Mouse (Mus musculus) urinary bladder, postnatal 14 days (tissue): ENCODE results near the gene Gsk3a.
A peak's percentile ranks its signal among the peaks of the same experiment; 100 is the strongest.
"Not testable (repeated sequence)": the region's sequence is repeated elsewhere in the genome, so short reads cannot be mapped to it uniquely, and the experiment has no call there.

Experiments used
- DNase-seq: peaks from one replicate; pipeline ENCODE4 v3.0.0; 2021; ENCODE audit warnings: low spot score

Gsk3a gene

GRCm38 (mm10) chr7:25273259-25274241 lies 35.9 kb upstream of the Gsk3a start:
- peak; percentile 6 for DNase-seq

DNA sequence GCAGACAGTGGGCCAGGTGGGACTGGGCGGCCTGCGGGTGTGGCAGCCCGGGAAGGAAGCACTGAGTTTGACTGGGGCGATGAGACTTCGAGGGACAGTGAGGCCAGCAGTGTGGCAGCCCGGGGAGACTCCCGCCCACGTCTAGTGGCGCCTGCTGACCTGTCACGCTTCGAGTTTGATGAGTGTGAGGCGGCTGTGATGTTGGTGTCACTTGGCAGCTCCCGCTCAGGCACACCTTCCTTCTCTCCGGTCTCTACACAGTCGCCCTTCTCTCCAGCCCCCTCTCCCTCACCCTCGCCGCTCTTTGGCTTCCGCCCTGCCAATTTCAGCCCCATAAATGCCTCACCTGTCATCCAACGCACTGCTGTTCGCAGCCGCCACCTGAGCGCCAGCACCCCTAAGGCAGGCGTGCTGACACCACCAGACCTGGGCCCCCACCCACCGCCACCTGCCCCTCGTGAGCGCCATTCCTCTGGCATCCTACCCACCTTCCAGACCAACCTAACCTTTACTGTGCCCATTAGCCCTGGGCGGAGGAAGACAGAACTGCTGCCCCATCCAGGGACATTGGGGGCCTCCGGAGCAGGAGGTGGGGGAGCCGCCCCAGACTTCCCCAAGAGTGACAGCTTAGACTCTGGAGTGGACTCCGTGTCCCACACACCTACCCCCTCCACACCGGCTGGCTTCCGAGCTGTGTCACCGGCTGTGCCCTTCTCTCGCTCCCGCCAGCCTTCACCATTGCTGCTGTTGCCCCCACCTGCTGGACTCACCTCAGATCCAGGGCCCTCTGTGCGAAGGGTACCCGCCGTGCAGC lies 35.0 kb upstream of the Gsk3a start:
- DNase-seq = no peak

DNA sequence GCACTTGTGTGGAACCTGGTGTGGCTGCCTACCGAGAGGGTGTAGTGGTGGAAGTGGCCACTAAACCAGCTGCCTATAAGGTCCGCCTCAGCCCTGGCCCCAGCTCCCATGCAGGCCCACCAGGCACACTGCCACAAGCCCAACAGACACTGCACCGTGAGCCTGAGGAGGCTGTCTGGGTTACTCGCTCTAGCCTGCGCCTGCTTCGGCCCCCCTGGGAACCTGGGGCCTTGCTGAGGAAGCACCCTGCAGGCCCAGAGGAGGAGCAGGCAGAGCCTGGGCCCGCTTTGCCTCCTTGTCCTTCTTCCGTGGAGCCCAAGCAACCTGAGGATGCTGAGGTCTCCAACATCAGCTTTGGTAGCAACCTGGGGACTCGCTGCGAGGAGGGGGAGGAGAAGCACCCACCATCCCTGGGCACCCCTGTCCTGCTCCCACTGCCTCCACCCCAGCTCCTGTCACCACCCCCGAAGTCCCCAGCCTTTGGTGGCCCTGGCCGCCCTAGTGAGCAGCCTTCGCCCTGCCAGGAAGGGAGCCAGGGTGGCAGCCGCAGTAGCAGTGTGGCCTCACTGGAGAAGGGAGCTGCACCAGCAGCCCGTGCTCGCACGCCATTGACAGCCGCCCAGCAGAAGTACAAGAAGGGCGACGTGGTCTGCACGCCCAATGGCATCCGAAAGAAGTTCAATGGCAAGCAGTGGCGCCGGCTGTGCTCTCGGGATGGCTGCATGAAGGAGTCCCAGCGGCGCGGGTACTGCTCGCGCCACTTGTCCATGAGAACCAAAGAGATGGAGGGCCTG lies 34.2 kb upstream of the Gsk3a start:
- no peak for DNase-seq

DNA sequence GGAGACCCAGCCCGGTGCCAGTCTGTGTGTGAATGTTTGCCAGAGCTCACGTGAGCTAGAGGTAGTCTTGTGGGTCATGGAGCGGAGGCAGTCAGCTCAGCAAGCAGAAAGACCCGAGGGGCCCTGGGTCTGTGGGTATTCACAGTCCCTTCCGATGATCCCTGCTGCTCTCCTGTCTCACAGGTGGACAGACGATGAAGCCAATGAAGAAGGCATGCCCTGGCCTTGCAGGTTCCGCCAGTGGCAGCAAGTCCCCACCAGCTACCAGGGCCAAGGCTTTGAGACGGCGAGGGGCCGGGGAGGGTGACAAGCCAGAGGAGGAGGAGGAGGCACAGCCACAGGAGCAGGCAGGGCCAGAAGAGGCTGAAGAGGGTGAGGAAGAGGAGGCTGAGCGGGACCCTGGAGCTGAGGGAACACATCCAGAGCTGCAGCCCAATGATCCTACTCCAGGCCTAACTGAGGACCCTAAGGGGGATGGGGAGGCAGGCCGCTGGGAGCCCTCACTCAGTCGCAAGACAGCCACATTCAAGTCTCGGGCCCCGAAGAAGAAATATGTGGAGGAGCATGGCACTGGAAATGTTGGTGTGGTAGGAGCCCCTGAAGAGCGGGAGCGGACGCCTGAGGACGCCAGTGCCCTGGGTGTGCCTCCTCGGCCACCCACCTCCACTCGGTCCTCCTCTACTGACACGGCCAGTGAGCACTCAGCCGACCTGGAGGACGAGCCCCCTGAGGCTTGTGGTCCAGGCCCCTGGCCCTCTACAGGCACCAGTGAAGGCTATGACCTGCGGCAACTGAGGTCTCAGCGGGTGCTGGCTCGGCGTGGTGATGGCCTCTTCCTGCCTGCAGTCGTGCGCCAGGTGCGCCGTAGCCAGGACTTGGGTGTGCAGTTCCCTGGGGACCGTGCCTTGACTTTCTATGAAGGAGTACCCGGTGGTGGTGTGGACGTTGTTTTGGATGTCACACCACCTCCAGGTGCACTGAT lies 33.3 kb upstream of the Gsk3a start:
- peak; percentile 3 for DNase-seq

DNA sequence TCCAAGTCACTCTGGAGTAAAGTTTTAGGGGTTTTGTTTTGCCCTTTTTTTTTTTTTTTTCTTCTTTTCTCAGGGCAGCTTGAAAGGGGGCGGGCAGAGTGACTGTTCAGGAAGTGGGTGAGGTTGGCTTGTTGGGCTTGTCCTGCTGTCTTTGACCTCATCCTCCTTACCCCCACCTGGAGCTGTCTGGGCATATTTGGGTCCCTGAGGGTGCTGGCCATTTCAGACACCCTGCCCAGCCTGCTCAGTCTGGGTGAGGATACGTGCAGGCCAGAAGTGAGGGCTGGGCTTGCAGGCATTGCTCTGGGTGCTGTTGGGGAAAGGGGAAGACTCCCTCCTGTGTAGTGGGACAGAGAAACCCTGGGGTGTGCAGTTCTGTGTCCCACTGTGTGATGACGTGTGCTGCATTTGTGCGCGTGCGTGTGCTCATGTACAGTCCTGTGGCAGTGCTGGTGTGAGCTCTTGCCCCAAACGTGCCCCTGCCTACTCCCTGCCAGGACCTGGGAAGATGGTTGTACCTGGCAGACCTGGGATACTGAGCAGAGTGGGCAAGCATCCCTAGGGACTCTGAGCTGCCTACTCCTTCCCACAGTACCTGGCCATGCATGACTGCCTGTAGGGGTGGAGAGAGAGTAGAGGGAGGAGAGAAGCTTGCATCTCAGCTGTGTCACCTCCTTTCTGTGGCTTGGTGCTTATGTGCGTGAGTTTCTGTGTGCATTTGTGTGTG lies 32.1 kb upstream of the Gsk3a start:
- DNase-seq = peak; percentile 37

DNA sequence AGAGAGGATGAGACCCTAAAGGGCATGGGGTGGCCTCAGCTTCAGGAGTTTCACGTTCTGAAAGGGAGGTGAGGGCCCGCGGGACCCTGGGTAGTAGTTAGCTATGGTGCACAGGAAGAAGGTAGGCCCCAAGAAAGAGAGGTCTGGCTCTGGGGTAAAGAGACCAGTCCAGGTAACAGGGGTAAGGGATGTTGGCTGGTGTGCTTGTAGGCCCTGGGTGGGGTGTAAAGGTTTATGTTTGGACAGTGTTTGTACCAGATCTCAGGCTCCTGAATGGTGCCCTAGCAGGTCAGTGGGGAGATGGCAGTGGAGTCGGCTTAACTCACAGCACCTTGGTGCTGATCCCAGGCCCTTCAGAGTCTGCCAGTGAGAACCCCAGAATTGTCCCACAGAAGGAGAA lies 31.4 kb upstream of the Gsk3a start:
- no peak for DNase-seq

DNA sequence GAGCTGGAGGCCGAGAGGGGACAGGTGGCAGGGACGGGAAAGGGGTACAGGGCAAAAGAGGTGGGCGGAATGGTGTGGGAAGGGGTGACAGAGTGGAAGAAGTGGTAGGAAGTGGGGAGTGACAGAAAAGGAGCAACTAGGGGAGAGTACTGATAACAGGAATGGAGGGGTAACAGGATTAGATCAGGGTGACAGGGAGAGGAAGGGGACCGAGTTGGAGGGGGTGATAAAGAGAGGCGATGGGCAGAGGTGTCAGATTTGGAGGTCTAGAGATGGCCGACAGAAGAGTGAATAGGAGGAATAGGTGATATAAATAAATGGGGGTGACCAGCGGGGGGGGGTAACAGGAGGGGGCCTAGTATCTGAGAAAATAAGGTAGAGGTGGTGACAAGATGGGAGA lies 30.9 kb upstream of the Gsk3a start:
- DNase-seq = no peak

- peak; percentile 99 for DNase-seq
Observed at GRCm38 (mm10) chr7:25267751-25268463, 30.3 kb upstream of the Gsk3a start.

- DNase-seq = peak; percentile 99
Observed at GRCm38 (mm10) chr7:25267301-25267750, 29.7 kb upstream of the Gsk3a start, which contains the start of gene Cic. Gene Cic (plus strand): TSS chr7:25267704.

GRCm38 (mm10) chr7:25266180-25266962 lies 28.7 kb upstream of the Gsk3a start:
- DNase-seq = no peak

DNA sequence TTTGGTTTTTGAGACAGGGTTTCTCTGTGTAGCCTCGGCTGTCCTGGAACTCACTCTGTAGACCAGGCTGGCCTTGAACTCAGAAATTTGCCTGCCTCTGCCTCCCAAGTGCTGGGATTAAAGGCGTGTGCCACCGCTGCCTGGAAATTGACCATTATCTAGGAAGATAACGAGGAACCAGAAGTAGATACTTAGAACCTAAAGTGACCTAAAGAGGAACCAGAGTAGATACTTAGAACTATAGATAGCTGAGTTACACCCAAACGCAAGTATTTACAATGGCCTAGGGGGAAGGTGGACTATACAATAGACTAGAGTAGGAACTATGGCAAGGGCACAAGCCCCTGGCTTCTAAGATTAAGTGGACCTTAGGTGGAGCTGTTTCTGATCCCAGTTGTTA lies 28.1 kb upstream of the Gsk3a start:
- not testable (repeated sequence) for DNase-seq

DNA sequence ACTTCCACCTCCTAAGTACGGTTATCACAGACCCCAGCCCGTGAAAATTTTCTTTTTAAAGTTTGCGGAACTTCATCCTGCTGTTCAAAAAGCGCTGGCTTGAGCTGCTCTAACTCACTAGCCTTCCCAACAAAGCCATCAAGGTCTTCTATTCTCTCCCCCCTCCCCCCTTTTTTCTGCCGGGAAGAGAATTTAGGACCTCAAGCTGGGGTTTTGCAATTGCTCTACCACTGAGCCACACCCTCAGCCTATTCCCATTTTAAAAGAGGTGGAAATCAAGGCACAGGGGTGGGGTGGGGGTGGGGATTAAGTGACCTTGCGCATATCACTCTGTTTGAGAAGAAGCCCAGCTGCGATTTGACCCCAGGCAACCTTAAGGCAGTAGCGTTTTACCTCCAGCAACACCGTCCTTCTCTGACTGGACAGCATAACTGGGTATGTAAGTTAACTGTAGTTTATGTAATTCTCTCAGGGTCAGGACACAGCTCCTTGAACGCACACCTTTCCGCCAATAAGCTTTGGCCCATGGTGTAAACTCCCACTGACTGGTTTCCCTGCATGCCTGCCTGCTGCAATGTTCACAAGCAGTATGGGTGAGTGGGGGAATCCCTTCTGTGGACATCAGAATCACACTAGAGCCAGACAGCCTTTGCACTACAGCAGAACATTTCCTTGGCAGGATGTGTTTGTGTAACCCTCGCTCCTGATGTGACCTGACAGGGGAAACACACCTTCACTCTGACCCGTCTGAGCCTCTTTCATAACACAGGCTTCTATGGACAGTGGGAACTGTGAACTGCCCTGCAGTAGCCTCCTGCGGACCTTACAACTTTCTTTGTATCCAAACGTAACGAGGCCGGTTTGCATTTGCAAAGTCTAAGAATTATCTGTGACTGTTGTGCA lies 26.6 kb upstream of the Gsk3a start:
- DNase-seq = no peak

DNA sequence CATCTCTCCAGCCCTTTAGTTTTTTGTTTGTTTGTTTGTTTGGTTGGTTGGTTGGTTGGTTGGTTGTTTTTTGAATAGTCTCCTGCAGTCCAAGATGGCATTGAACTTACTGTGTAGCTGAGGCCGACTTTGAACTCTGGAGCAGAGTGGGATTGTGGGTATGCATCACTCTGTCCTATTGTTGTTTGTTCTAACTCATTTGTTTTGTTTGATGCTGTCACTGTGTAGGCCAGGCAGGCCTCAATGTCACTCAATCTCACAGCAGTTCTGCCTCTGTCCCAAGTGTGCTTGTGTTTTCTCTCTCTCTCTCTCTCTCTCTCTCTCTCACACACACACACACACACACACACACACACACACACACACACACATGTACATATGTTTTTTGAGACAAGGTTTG lies 24.2 kb upstream of the Gsk3a start:
- no peak for DNase-seq

DNA sequence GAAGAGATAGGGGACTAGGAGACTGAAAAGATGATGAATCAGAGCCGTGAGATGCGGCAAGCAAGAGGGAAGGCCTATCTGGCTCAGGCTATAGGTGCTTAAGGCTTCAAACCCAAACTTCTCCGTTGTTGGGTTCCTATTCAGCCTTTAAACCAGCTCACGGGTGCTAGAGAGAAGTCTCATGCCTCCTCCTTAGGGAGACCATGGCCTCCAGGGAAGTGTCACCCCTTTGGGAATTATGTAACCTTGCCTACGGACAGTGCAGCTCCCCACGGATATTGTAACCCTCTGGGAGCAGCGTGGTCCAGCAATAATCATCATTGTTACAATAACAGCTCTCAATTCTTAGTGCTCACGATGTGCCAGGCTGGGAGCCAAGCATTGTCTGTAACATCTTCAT lies 14.2 kb upstream of the Gsk3a start:
- no peak for DNase-seq

- peak; percentile 65 for DNase-seq
Observed at GRCm38 (mm10) chr7:25251071-25251791, 13.6 kb upstream of the Gsk3a start.

- DNase-seq = peak; percentile 95
Observed at GRCm38 (mm10) chr7:25250141-25250972, 12.7 kb upstream of the Gsk3a start, which contains the start of gene Erf. Gene Erf (minus strand): TSS chr7:25250761.
